Comparison of ENCODE assay signal across 22 mouse cellular contexts in genomic region chr10:41245028-41245427, GRCm38 (mm10). TPM values are rescaled to one million over a fixed set of nuclear protein-coding genes. Genes with fewer than 3 reads are reported as not detected.
DNase-seq lines count a peak whose midpoint lies in the region; ATAC-seq lines count a peak whose summit lies in the region.
"Had no signal": no experiment of that assay in that cellular context is flagged by ENCODE, and none has a peak within 500 bp of the region (broad histone marks: within the 10 kb centered on the region; RNA-seq: fewer than 3 reads in every experiment).

No protein-coding gene starts in this region.

- whole genome bisulfite sequencing in hindbrain, embryonic 11.5 days, result 87% methylated on average over 6 of the region's 6 CpGs
- 87% methylated on average over 6 of the region's 6 CpGs for WGBS in hindbrain, embryonic 16.5 days
- 94% methylated on average over 6 of the region's 6 CpGs for WGBS in midbrain, embryonic 15.5 days
- 92% methylated on average over 6 of the region's 6 CpGs for WGBS in midbrain, embryonic 16.5 days
- 92% methylated on average over 6 of the region's 6 CpGs for WGBS in embryonic facial prominence, embryonic 14.5 days

- no peak overlapping the region for H3K4me2 ChIP-seq in hindbrain, embryonic 11.5 days (replicated peaks; ENCODE audit: low read depth, low read length)
- no peak overlapping the region for H3K4me2 ChIP-seq in hindbrain, embryonic 16.5 days (ENCODE audit: low read length)
- no peak overlapping the region for H3K4me2 ChIP-seq in midbrain, embryonic 15.5 days
- no peak overlapping the region for H3K4me2 ChIP-seq in midbrain, embryonic 16.5 days (ENCODE audit: low read length)
- H3K4me2 ChIP-seq in embryonic facial prominence, embryonic 14.5 days (ENCODE audit: low read depth, low read length), result no peak overlapping the region
- H3K4me2 ChIP-seq: heart, embryonic 15.5 days; limb, embryonic 15.5 days; neural tube, embryonic 12.5 days had no signal

- no peak overlapping the region for H3K9ac ChIP-seq in hindbrain, embryonic 11.5 days (ENCODE audit: low read depth, low read length)
- H3K9ac ChIP-seq in hindbrain, embryonic 16.5 days (ENCODE audit: low read depth, low read length), result no peak overlapping the region
- H3K9ac ChIP-seq in midbrain, embryonic 15.5 days, result no peak overlapping the region
- H3K9ac ChIP-seq in midbrain, embryonic 16.5 days (ENCODE audit: low read depth, low read length), result no peak overlapping the region
- H3K9ac ChIP-seq in embryonic facial prominence, embryonic 14.5 days (ENCODE audit: low read depth, low read length), result no peak overlapping the region
- H3K9ac ChIP-seq: heart, embryonic 15.5 days; limb, embryonic 15.5 days; liver, postnatal 0 days; neural tube, embryonic 12.5 days had no signal

- H3K4me1 ChIP-seq in hindbrain, embryonic 11.5 days (replicated peaks; ENCODE audit: control insufficient read depth, insufficient read depth, low read length), result no peaks in the 10 kb centered on the region
- H3K4me1 ChIP-seq in hindbrain, embryonic 16.5 days (ENCODE audit: control insufficient read depth, insufficient read depth, low read depth, low read length), result no peaks in the 10 kb centered on the region
- H3K4me1 ChIP-seq in midbrain, embryonic 15.5 days, result no peaks in the 10 kb centered on the region
- no peaks in the 10 kb centered on the region for H3K4me1 ChIP-seq in midbrain, embryonic 16.5 days (ENCODE audit: control insufficient read depth, insufficient read depth, low read length)
- no peaks in the 10 kb centered on the region for H3K4me1 ChIP-seq in embryonic facial prominence, embryonic 14.5 days (ENCODE audit: control insufficient read depth, insufficient read depth, low read length)
- H3K4me1 ChIP-seq: limb, embryonic 15.5 days had no signal

- H3K36me3 ChIP-seq in hindbrain, embryonic 11.5 days (ENCODE audit: control insufficient read depth, insufficient read depth, low read length), result no peaks in the 10 kb centered on the region
- H3K36me3 ChIP-seq in hindbrain, embryonic 16.5 days (ENCODE audit: control insufficient read depth, insufficient read depth, low read length), result peaks cover 4% of the 10 kb centered on the region; the same call in 1 of the 2 replicates
- H3K36me3 ChIP-seq in midbrain, embryonic 15.5 days (replicated peaks), result no peaks in the 10 kb centered on the region
- no peaks in the 10 kb centered on the region for H3K36me3 ChIP-seq in midbrain, embryonic 16.5 days (ENCODE audit: control insufficient read depth, insufficient read depth, low read length)
- no peaks in the 10 kb centered on the region for H3K36me3 ChIP-seq in embryonic facial prominence, embryonic 14.5 days (ENCODE audit: control insufficient read depth, insufficient read depth, low read length)
- H3K36me3 ChIP-seq: limb, embryonic 15.5 days; neural tube, embryonic 12.5 days had no signal

- no peak for DNase-seq in hindbrain, embryonic 11.5 days (ENCODE audit: low spot score)
- no peak for DNase-seq in embryonic facial prominence, embryonic 14.5 days (ENCODE audit: low spot score)
- peak; percentile 64 for DNase-seq in telencephalon, adult 2 months (ENCODE audit: low read depth, low spot score)
- no peak for DNase-seq in T-cell, adult 2 months (ENCODE audit: low spot score)
- DNase-seq: adrenal gland, postnatal 25 days; cerebellum, adult 11-12 months; cerebellum, postnatal 14 days; gastrocnemius, postnatal 10 days; heart, postnatal 4 days; kidney, adult 18-20 months; kidney, postnatal 14 days; liver, postnatal 0 days; lung, postnatal 10 days; thymus, postnatal 25 days had no signal

- H3K4me3 ChIP-seq in hindbrain, embryonic 11.5 days (ENCODE audit: low read depth, low read length), result no peak overlapping the region
- H3K4me3 ChIP-seq in hindbrain, embryonic 16.5 days (ENCODE audit: low read length), result no peak overlapping the region
- H3K4me3 ChIP-seq in midbrain, embryonic 15.5 days, result no peak overlapping the region
- no peak overlapping the region for H3K4me3 ChIP-seq in midbrain, embryonic 16.5 days (ENCODE audit: low read depth, low read length)
- H3K4me3 ChIP-seq in embryonic facial prominence, embryonic 14.5 days (ENCODE audit: low read depth, low read length), result no peak overlapping the region
- H3K4me3 ChIP-seq: heart, embryonic 15.5 days; limb, embryonic 15.5 days; neural tube, embryonic 12.5 days had no signal

- H3K9me3 ChIP-seq in hindbrain, embryonic 11.5 days (ENCODE audit: control insufficient read depth, low read length), result no peaks in the 10 kb centered on the region
- no peaks in the 10 kb centered on the region for H3K9me3 ChIP-seq in hindbrain, embryonic 16.5 days (ENCODE audit: control insufficient read depth, low read length)
- no peaks in the 10 kb centered on the region for H3K9me3 ChIP-seq in midbrain, embryonic 15.5 days
- no peaks in the 10 kb centered on the region for H3K9me3 ChIP-seq in midbrain, embryonic 16.5 days (replicated peaks; ENCODE audit: control insufficient read depth, low read length, poor library complexity, severe bottlenecking)
- H3K9me3 ChIP-seq in embryonic facial prominence, embryonic 14.5 days (ENCODE audit: control insufficient read depth, low read length), result no peaks in the 10 kb centered on the region
- H3K9me3 ChIP-seq: heart, embryonic 15.5 days; limb, embryonic 15.5 days; neural tube, embryonic 12.5 days had no signal

- ATAC-seq in hindbrain, embryonic 11.5 days (ENCODE audit: low FRiP score), result 0 out of 2 replicates have a peak, but pooled peaks have one; percentile 22
- ATAC-seq in hindbrain, embryonic 16.5 days, result no peak
- 0 out of 2 replicates have a peak, but pooled peaks have one; percentile 50 for ATAC-seq in midbrain, embryonic 15.5 days (replicated peaks)
- ATAC-seq in midbrain, embryonic 16.5 days, result no peak
- ATAC-seq in embryonic facial prominence, embryonic 14.5 days (ENCODE audit: low read depth), result 0 out of 2 replicates have a peak, but pooled peaks have one; percentile 22
- ATAC-seq: liver, postnatal 0 days had no signal

- H3K27ac ChIP-seq in hindbrain, embryonic 11.5 days (ENCODE audit: low read depth, low read length), result no peak overlapping the region
- no peak overlapping the region for H3K27ac ChIP-seq in hindbrain, embryonic 16.5 days (ENCODE audit: low read depth, low read length)
- no peak overlapping the region for H3K27ac ChIP-seq in midbrain, embryonic 15.5 days
- no peak overlapping the region for H3K27ac ChIP-seq in midbrain, embryonic 16.5 days (ENCODE audit: low read length)
- H3K27ac ChIP-seq in embryonic facial prominence, embryonic 14.5 days (replicated peaks; ENCODE audit: low read depth, low read length), result no peak overlapping the region
- H3K27ac ChIP-seq: heart, embryonic 15.5 days; limb, embryonic 15.5 days; neural tube, embryonic 12.5 days; stomach, postnatal 0 days had no signal

- no peaks in the 10 kb centered on the region for H3K27me3 ChIP-seq in hindbrain, embryonic 11.5 days (ENCODE audit: control insufficient read depth, insufficient read depth, low read length)
- H3K27me3 ChIP-seq in hindbrain, embryonic 16.5 days (replicated peaks; ENCODE audit: control insufficient read depth, insufficient read depth, low read length), result no peaks in the 10 kb centered on the region
- H3K27me3 ChIP-seq in midbrain, embryonic 15.5 days (replicated peaks), result no peaks in the 10 kb centered on the region
- no peaks in the 10 kb centered on the region for H3K27me3 ChIP-seq in midbrain, embryonic 16.5 days (ENCODE audit: control insufficient read depth, insufficient read depth, low read depth, low read length)
- no peaks in the 10 kb centered on the region for H3K27me3 ChIP-seq in embryonic facial prominence, embryonic 14.5 days (replicated peaks; ENCODE audit: control insufficient read depth, insufficient read depth, low read length)
- H3K27me3 ChIP-seq: CH12.LX; heart, embryonic 15.5 days; limb, embryonic 15.5 days; neural tube, embryonic 12.5 days had no signal

RNA-seq across cellular contexts. Expression of gene Fig4, which starts 58.0 kb away (rescaled TPM):
- polyA plus RNA-seq in hindbrain, embryonic 11.5 days (2014; fragmentation: Nextera tagmentation; extraction: Ambion mirVana), result 23.3 and 26.8 TPM in 2 replicates
- polyA plus RNA-seq in hindbrain, embryonic 16.5 days (2015; fragmentation: Nextera tagmentation; extraction: Ambion mirVana), result 31.2 and 32.1 TPM in 2 replicates
- 30.8 and 31.5 TPM in 2 replicates for polyA plus RNA-seq in midbrain, embryonic 15.5 days (2015; fragmentation: Nextera tagmentation; extraction: Ambion mirVana)
- polyA plus RNA-seq in midbrain, embryonic 16.5 days (2015; fragmentation: Nextera tagmentation; extraction: Ambion mirVana), result 31.6 and 32.5 TPM in 2 replicates
- 16.8 and 18.4 TPM in 2 replicates for polyA plus RNA-seq in embryonic facial prominence, embryonic 14.5 days (2014; fragmentation: Nextera tagmentation; extraction: Ambion mirVana)

RNA-seq across cellular contexts. Expression of gene Ak9, which starts 58.8 kb away (rescaled TPM):
- polyA plus RNA-seq in hindbrain, embryonic 11.5 days (2014; fragmentation: Nextera tagmentation; extraction: Ambion mirVana), result 0.25 and 0.46 TPM in 2 replicates
- 0.24 TPM in 2 replicates for polyA plus RNA-seq in hindbrain, embryonic 16.5 days (2015; fragmentation: Nextera tagmentation; extraction: Ambion mirVana)
- 0.22 and 0.30 TPM in 2 replicates for polyA plus RNA-seq in midbrain, embryonic 15.5 days (2015; fragmentation: Nextera tagmentation; extraction: Ambion mirVana)
- 0.16 and 0.28 TPM in 2 replicates for polyA plus RNA-seq in midbrain, embryonic 16.5 days (2015; fragmentation: Nextera tagmentation; extraction: Ambion mirVana)
- polyA plus RNA-seq in embryonic facial prominence, embryonic 14.5 days (2014; fragmentation: Nextera tagmentation; extraction: Ambion mirVana), result 0.13 and 0.21 TPM in 2 replicates
- polyA plus RNA-seq: limb, embryonic 15.5 days; liver, postnatal 0 days; stomach, postnatal 0 days had no signal

Comparison
In these comparisons a context has a peak if more than half of its experiments do, and no peak if none do; other contexts are left out.
1. ATAC-seq: peak in hindbrain, embryonic 11.5 days (single experiment), midbrain, embryonic 15.5 days (single experiment) and embryonic facial prominence, embryonic 14.5 days (single experiment); none in hindbrain, embryonic 16.5 days (single experiment) and midbrain, embryonic 16.5 days (single experiment).